Mouse (Mus musculus) left cerebral cortex, adult 2 months (tissue): ENCODE measurements around the gene Mtmr12. TPM values are rescaled to one million over a fixed set of nuclear protein-coding genes. Genes with fewer than 3 reads are reported as not detected.

Experiments used
- DNase-seq, 2 experiments: peaks; one replicate each; pipeline ENCODE4 v3.0.0; 2021 to 2022; ENCODE audit warnings: low spot score in 2 of 2, mixed read lengths in 1 of 2; ENCODE audit errors: extremely low spot score in 1 of 2
- H3K27ac ChIP-seq: fragments of 200-600 bp; 2 replicates; pipeline ENCODE4 v1.8.1; 2022
- H3K4me3 ChIP-seq: fragments of 200-600 bp; 2 replicates; pipeline ENCODE4 v1.8.1; 2022
- CTCF ChIP-seq: fragments of 200-600 bp; IDR thresholded peaks from 2 replicates; pipeline ENCODE4 v1.8.1; 2022; ENCODE audit warnings: antibody characterized with exemption, mild to moderate bottlenecking, moderate library complexity
- intact Hi-C: fragments of 180-260 bp; cut with DNase I; formaldehyde crosslinking; loops from one replicate; pipeline ENCODE4 v1.15.1; 2025
- microRNA-seq, 2 experiments: library from miRNA; unstranded; fragments of <30 nt; microRNA quantifications; one replicate each; pipeline ENCODE4 v1.2.0; 2021
- total RNA-seq, 2 experiments: library from RNA; stranded (reverse); gene quantifications; 2 replicates each; pipeline ENCODE4 v1.2.3; 2021

Mtmr12 gene
- total RNA-seq, 2 experiments from 2014 or later: 54.9 to 55.6 TPM

DNA sequence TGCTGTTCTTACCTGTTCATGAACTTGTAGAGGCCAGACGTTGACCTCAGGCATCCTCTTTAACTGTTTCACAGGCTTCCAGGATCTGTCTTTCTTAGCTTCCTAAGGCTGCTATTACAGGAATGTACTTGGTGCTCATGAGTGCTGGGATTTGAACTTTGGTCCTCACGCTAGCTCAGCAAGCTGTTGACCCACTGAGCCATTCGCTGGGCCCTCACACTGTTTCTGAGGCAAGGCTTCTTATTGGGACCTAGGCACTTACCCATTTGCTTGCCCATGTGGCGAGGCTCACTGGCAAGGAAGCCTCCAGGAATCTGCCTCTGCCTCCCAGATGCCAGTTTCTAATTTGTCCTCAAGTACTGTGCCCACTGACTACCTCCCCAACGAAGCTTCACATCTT is 115.1 kb downstream of the Mtmr12 start:
- Histone ChIP-seq H3K27ac (no peak overlapping the region), H3K4me3 (no peak overlapping the region)
- TF ChIP-seq CTCF: no peak
- no peak for DNase-seq
- intact Hi-C loops: loop anchor here (5.0 to 10.0 kb wide), 4 partner anchors 113 to 915 kb away; partner anchors contain the start of genes Mtmr12 and Pdzd2

- DNase-seq: no peak
- peak overlapping the region; percentile 100 for H3K4me3 ChIP-seq
- peak overlapping the region; percentile 84; the same call in 1 of the 2 replicates for H3K27ac ChIP-seq
- TF ChIP-seq CTCF: no peak
- intact Hi-C loops: loop anchor here (5.0 to 10.0 kb wide), 4 partner anchors 113 to 916 kb away; partner anchors contain the start of genes Mtmr12 and Pdzd2
Measured at GRCm38 (mm10) chr15:12320441-12321090, 115.7 kb downstream of the Mtmr12 start.

DNA sequence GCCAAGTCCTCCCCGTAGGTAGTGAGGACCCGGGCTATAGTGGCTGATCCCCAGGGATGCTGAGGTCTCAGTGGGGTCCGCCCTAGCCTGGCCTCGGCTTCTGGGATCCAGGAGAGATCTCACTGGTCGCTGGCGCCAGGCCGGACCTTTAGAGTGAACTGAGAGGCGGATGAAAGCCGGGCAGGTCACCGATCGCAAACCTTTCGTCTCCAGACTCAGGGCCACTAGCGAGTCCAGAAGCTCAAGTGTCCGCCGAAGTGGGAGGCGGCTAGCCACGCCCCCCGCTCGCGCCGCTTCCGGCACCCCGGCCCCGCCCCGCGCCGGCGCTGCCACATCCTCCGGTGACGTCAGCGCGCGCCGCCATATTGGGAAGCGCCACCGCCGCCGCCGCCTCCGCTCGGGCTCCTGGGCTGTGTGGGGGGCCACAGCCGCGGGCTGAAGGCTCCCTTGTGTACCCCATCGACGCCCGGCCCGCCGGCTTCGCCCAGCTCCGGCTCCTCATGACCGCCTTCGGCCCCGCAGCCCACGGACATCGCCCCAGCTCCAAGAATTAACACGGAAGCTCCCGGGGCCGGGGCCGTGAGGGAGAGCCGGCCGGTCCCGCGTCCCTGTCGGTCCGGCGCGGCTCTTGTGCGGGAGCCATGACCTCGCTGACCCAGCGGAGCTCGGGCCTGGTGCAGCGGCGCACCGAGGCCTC is 116.4 kb downstream of the Mtmr12 start, which contains the start of gene Golph3:
Gene Golph3, plus strand, starts transcription at position 360 of the 697 bp plus-strand sequence.
- intact Hi-C loops: loop anchor here (5.0 to 10.0 kb wide), 4 partner anchors 114 to 916 kb away; partner anchors contain the start of genes Mtmr12 and Pdzd2
- peak; percentile 96 for DNase-seq
- peak within 1 kb of the TSS; percentile 100 for H3K4me3 ChIP-seq
- TF ChIP-seq CTCF: no peak
- peak within 1 kb of the TSS; percentile 99 for H3K27ac ChIP-seq

GRCm38 (mm10) chr15:12321788-12322621 is 117.2 kb downstream of the Mtmr12 start, which contains the start of gene 1810049J17Rik:
1810049J17Rik (minus strand) TSS chr15:12321899.
- DNase-seq: peak in 1 of 2 experiments; percentile 38
- Histone ChIP-seq H3K4me3 (peak within 1 kb of the TSS; percentile 100), H3K27ac (peak within 1 kb of the TSS; percentile 99)
- TF ChIP-seq CTCF: no peak
- intact Hi-C loops: loop anchor here (5.0 to 10.0 kb wide), 4 partner anchors 115 to 917 kb away; partner anchors contain the start of genes Mtmr12 and Pdzd2

DNA sequence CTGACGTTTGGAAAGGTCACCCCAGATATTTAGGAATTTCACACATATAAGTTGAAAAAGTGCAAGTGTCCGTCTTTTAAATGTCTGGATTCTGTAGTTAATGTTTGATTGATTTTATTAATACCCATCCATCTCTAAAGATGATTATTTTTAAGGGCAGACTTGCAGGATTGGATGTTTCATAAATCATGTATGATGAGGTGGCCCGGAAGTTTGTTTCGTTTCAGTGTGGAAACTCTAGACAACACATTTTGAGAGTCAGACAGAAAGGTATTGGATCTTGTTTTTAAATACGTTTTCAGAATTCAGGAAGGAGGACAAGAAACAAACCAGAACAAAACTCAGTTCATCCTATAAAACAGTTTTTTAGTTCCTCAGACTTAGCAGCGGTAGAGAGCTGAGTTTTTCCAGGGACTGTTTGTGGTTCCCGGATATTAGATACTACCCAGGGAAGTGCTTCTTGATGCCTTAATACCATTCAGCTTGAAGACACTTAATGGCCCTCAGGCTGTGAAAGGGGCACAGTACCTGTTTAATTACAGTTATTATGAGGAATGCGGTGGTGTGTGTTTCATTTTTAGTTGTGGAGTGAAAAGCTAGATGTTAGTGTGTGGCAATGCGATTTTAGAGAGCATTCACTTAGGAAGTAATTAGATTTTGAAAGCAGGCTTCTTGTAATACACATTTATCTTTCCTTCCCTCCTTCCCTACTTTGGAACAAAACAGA is 118.0 kb downstream of the Mtmr12 start:
- intact Hi-C loops: loop anchor here (5.0 to 10.0 kb wide), 4 partner anchors 116 to 918 kb away; partner anchors contain the start of genes Mtmr12 and Pdzd2
- Histone ChIP-seq H3K27ac (no peak overlapping the region), H3K4me3 (peak overlapping the region; percentile 100)
- no peak for TF ChIP-seq CTCF
- no peak for DNase-seq

Small RNAs within 50 kb of the gene (microRNA-seq; reads per million reads assigned to microRNA genes)
- gene Mir1898: 0 reads per million in 2 experiments

Other genes starting within 250 kb of the Mtmr12 start
- 100 to 1,000 TPM; 279 to 310 TPM for gene Sub1, start 208.0 kb upstream of the Mtmr12 start, total RNA-seq
- gene Zfr, start 87.2 kb upstream of the Mtmr12 start, total RNA-seq: 100 to 1,000 TPM; 343 to 346 TPM
- gene Golph3, start 116.4 kb downstream of the Mtmr12 start, total RNA-seq: 100 to 1,000 TPM; 103 to 108 TPM
- gene 1810049J17Rik, start 116.9 kb downstream of the Mtmr12 start, total RNA-seq: 1 to 10 TPM; 1.2 to 2.6 TPM